Mouse (Mus musculus) midbrain, embryonic 12.5 days (tissue): ENCODE data around the gene Trpm1. TPM values are rescaled to one million over a fixed set of nuclear protein-coding genes. Genes with fewer than 3 reads are reported as not detected.
A peak's percentile ranks its signal among the peaks of the same experiment; 100 is the strongest.

Experiments
- ATAC-seq: fragments of 200-750 bp; cut with Nextera tagmentation; 2 replicates; pipeline ENCODE4 v1.8.0; 2017; ENCODE audit warnings: low read depth, moderate TSS enrichment, moderate library complexity; ENCODE audit not compliant: low FRiP score
- H3K27ac ChIP-seq: fragments of 300-500 bp; sonication (generic); replicated peaks from 2 replicates; pipeline ENCODE4 v1.5.1; 2016; ENCODE audit warnings: mild to moderate bottlenecking
- H3K27me3 ChIP-seq: fragments of 300-500 bp; sonication (generic); 2 replicates; pipeline ENCODE4 v1.6.1; 2016; ENCODE audit warnings: mild to moderate bottlenecking
- H3K36me3 ChIP-seq: fragments of 300-500 bp; sonication (generic); 2 replicates; pipeline ENCODE4 v1.6.1; 2016
- H3K4me1 ChIP-seq: fragments of 300-500 bp; sonication (generic); 2 replicates; pipeline ENCODE4 v1.6.1; 2016
- H3K4me2 ChIP-seq: fragments of 300-500 bp; sonication (generic); replicated peaks from 2 replicates; pipeline ENCODE4 v1.6.1; 2016; ENCODE audit warnings: mild to moderate bottlenecking, moderate library complexity
- H3K4me3 ChIP-seq: fragments of 300-500 bp; sonication (generic); 2 replicates; pipeline ENCODE4 v1.5.1; 2016; ENCODE audit warnings: mild to moderate bottlenecking
- H3K9ac ChIP-seq: fragments of 300-500 bp; sonication (generic); replicated peaks from 2 replicates; pipeline ENCODE4 v1.6.1; 2016; ENCODE audit warnings: mild to moderate bottlenecking, moderate library complexity
- H3K9me3 ChIP-seq: fragments of 300-500 bp; sonication (generic); 2 replicates; pipeline ENCODE4 v1.6.1; 2016; ENCODE audit warnings: mild to moderate bottlenecking
- WGBS: fragments of 180-500 bp; shearing (Covaris S2); methylation state at CpG from one replicate; pipeline ENCODE4 v1.1.7; 2016; 5-methylcytosine and 5-hydroxymethylcytosine counted together
- polyA plus RNA-seq: library from polyadenylated mRNA; unstranded; fragments of >200 nt; fragmentation: Nextera tagmentation; extraction: Ambion mirVana; gene quantifications from 2 replicates; pipeline ENCODE4 v1.2.1, GENCODE M21; 2016

Trpm1 gene
- polyA plus RNA-seq, 1 experiment from 2014 or later, result 0.52 TPM

DNA sequence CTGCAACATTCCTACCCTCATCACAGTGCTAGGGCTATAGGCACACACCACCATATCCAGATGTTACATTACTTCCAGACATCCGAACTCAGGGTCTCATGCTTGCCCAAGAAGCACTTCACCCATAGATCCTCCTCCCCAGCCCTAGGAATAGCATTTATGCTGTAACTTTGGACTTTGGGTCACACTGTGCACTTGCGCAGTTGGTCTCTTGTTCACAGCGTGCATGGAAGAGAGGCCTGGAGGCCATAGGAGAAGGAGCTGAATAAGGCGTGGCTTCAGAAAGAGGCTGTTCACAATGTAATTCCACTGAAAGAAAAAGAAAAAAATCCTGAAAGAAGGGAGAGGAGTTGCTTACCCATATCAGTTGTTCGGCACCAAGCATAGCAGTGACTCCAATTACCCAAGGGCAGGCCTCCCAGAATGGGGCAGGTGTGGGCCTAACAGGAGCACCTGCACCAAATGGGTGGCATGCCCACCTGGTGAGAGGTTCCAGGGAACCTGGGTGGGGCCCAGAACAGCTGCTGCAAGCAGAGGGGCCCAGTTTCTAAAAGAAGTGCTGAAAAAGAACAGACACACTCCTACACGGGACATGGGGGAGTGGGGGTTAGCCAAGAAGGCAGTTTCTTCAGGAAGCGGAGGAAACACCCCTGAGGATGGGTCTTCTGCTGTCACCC, 84.9 kb downstream of the Trpm1 start:
- Histone ChIP-seq H3K27ac (no peak overlapping the region), H3K36me3 (no peaks in the 10 kb centered on the region), H3K4me1 (no peaks in the 10 kb centered on the region), H3K9me3 (no peaks in the 10 kb centered on the region), H3K4me2 (no peak overlapping the region), H3K4me3 (no peak overlapping the region), H3K9ac (no peak overlapping the region), H3K27me3 (no peaks in the 10 kb centered on the region)
- no peak for ATAC-seq
- WGBS, result 88% methylated on average over 7 of the region's 7 CpGs

DNA sequence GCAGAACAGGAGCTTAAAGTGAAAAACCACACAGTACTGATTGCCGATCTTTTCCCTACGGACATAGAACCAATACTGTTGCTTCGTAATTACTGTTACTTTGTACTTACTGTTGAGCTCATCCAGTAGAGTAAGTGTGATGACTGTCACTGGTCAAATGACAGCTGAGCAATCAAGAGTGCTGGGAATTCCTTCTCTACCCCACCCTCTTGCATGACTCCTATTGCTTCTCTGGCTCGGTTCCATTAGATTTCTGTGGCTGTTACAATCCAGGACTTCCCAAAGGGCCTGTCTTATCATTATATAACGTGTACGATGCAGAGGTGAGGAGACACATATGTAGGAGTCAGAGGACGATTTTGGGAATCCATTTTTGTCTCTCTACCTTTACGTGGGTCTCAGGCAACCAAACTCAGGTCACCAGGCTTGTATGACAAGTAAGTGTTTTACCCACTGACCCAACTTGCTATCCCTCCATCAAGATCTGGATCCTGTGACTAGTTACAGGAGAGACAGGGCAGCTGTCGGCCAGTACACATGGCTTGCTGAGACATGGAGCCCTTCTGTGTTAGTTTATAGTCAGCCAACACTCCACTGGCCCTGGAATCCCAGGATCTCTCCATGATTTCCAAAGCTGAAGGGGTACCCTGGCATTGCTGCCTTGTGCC, 85.6 kb downstream of the Trpm1 start:
- Histone ChIP-seq H3K36me3 (no peaks in the 10 kb centered on the region), H3K4me3 (no peak overlapping the region), H3K9me3 (no peaks in the 10 kb centered on the region), H3K4me1 (no peaks in the 10 kb centered on the region), H3K27me3 (no peaks in the 10 kb centered on the region), H3K27ac (no peak overlapping the region), H3K9ac (no peak overlapping the region), H3K4me2 (no peak overlapping the region)
- no peak for ATAC-seq
- WGBS, result 89% methylated on average over 9 of the region's 9 CpGs

DNA sequence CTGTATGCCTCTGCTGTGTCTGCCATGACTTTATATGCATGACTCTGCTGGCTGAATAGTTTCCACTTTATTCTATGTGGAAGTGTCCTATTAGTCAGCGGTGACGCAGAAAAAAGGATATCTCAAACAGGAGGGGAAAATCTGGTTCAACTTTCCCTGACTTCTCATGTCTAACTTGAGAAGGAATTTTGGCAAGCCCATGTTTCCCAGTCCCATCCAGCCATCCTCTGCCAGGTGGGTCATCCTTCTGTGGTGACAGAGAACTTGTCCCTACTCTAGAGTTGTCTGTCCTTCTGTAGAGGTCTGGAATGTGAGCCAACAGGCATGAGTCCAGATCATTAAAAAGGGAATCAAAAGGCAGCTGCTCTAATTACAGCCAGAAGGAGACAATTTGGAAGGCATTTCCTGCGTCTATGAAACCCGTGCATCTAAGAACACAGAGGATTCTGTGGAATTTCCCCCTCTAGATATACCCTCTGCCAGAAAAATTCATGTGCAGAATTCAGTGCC, 86.2 kb downstream of the Trpm1 start:
- H3K9ac ChIP-seq, result no peak overlapping the region
- H3K27me3 ChIP-seq, result no peaks in the 10 kb centered on the region
- H3K4me1 ChIP-seq, result no peaks in the 10 kb centered on the region
- no peaks in the 10 kb centered on the region for H3K9me3 ChIP-seq
- 90% methylated on average over 4 of the region's 4 CpGs for WGBS
- no peak overlapping the region for H3K4me2 ChIP-seq
- no peak overlapping the region for H3K4me3 ChIP-seq
- H3K27ac ChIP-seq, result no peak overlapping the region
- no peak for ATAC-seq
- no peaks in the 10 kb centered on the region for H3K36me3 ChIP-seq

DNA sequence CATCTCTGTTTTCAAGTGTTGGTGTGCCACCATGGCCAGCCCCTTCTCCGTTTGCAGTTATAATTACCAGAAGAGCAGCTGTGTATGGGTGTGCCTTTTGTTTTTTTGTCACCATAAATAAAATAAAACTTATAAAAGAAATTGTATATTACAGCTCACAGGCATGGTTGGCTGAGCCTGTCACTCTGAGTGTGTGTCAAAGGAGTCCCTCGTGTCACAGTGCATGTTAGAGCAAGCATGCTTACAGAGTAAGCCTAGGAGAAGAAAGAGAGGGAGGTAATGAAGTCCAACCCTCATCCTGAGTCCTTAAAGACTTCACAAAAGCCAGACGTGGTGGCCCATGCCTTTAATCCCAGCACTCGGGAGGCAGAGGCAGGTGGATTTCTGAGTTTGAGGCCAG, 88.8 kb downstream of the Trpm1 start:
- ATAC-seq, result no peak
- no peak overlapping the region for H3K4me3 ChIP-seq
- WGBS, result 78% methylated on average over 4 of the region's 4 CpGs

DNA sequence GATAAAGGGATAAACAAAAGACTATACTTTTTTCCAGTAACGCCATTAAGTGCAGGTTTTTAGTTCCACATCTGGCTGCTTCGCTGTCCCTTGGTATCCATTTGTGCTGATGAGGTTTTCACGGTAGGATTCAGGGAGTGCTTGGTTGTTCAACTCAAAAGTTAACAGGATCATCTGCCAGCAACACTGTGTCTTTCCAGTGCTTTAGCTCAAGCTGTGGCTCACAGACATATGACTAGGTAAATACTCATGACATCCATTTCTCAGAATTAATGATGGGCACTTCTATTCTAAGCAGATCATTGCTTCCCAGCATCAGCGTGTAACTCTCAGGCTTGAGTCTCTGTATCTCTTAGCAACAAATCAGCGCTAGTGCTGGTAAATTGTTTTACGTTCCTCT, 90.7 kb downstream of the Trpm1 start:
- H3K9me3 ChIP-seq, result no peaks in the 10 kb centered on the region
- no peak overlapping the region for H3K27ac ChIP-seq
- WGBS, result 96% methylated on average over 6 of the region's 6 CpGs
- H3K27me3 ChIP-seq, result no peaks in the 10 kb centered on the region
- no peaks in the 10 kb centered on the region for H3K36me3 ChIP-seq
- ATAC-seq, result no peak
- no peaks in the 10 kb centered on the region for H3K4me1 ChIP-seq
- no peak overlapping the region for H3K4me2 ChIP-seq
- H3K9ac ChIP-seq, result no peak overlapping the region
- no peak overlapping the region for H3K4me3 ChIP-seq

More for the DNA sequence above, 88.8 kb downstream of the Trpm1 start:
- H3K4me2 ChIP-seq, result no peak overlapping the region
- H3K36me3 ChIP-seq, result no peaks in the 10 kb centered on the region
- no peak overlapping the region for H3K9ac ChIP-seq
- no peaks in the 10 kb centered on the region for H3K9me3 ChIP-seq
- no peaks in the 10 kb centered on the region for H3K27me3 ChIP-seq
- no peak overlapping the region for H3K27ac ChIP-seq
- no peaks in the 10 kb centered on the region for H3K4me1 ChIP-seq

DNA sequence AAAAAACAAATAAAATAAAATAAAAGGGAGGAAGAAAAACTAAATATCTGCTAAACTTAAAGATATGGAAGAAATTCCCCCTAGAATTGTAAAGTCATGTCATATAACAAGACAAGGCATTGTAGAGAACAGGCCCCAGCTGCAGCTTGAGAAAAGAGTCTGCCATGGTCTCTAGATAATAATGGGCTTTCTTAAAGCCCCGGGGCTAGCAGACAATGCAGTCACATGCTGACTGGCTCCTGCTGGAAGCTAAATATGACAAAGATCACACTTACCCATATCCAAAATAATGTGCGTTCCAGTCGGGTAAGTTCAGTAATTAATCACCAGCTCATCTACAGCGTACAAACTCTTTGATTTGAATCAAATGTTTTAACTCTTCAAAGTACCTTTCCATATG, 93.1 kb downstream of the Trpm1 start:
- no peaks in the 10 kb centered on the region for H3K4me1 ChIP-seq
- H3K4me2 ChIP-seq, result no peak overlapping the region
- peak; percentile 75; the same call in 1 of the 2 replicates for ATAC-seq
- H3K27me3 ChIP-seq, result no peaks in the 10 kb centered on the region
- no peak overlapping the region for H3K9ac ChIP-seq
- H3K4me3 ChIP-seq, result no peak overlapping the region
- no peaks in the 10 kb centered on the region for H3K36me3 ChIP-seq
- H3K9me3 ChIP-seq, result no peaks in the 10 kb centered on the region
- 54% methylated on average over 4 of the region's 4 CpGs for WGBS
- H3K27ac ChIP-seq, result no peak overlapping the region

DNA sequence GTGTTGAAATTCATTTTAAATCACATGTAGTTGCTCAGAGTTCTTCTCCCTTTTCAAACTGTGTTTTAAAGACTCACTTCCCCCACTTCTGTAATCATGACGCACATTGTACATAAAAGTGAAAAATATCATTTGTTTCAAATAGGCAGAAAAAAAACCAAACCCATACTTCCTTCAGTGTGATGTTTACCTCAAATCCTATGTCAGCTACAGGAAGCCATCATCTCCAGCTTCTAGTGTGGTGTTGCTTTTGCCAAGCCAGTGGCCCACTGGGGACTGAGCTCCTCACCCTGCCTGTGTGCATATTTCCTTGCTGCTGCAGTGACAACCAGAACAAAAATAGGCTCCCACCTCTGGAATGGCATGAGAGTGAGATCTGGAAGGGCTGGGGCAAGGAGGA, 94.7 kb downstream of the Trpm1 start:
- 100% methylated on average over 1 of the region's 1 CpGs for WGBS
- H3K4me2 ChIP-seq, result no peak overlapping the region
- H3K27ac ChIP-seq, result no peak overlapping the region
- ATAC-seq, result no peak
- H3K9me3 ChIP-seq, result no peaks in the 10 kb centered on the region
- no peak overlapping the region for H3K9ac ChIP-seq
- no peaks in the 10 kb centered on the region for H3K27me3 ChIP-seq
- no peaks in the 10 kb centered on the region for H3K36me3 ChIP-seq
- no peak overlapping the region for H3K4me3 ChIP-seq
- no peaks in the 10 kb centered on the region for H3K4me1 ChIP-seq

DNA sequence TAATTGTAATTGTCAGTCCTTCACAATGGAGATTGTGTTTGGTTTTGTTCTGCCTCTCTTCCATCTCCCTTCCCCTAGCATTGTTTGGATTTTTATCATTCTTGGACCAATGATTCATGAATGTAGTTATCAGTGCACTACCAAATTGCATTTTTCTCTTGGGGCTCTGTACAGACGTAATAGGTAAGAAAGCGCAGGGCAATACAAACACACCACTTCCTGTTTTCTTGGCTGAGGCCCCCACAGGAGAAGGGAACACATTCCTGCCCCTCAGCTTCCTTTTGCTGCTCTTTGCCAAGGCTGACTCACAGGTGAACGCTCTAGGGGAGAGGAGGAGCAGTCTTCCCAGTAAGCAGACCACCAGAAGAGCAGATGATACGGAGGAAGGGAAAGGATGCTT, 96.1 kb downstream of the Trpm1 start:
- whole genome bisulfite sequencing, result 76% methylated on average over 4 of the region's 4 CpGs
- H3K4me2 ChIP-seq, result no peak overlapping the region
- no peak overlapping the region for H3K4me3 ChIP-seq
- H3K27ac ChIP-seq, result no peak overlapping the region
- H3K36me3 ChIP-seq, result no peaks in the 10 kb centered on the region
- H3K9ac ChIP-seq, result no peak overlapping the region
- no peaks in the 10 kb centered on the region for H3K4me1 ChIP-seq
- H3K27me3 ChIP-seq, result no peaks in the 10 kb centered on the region
- H3K9me3 ChIP-seq, result no peaks in the 10 kb centered on the region
- no peak for ATAC-seq

DNA sequence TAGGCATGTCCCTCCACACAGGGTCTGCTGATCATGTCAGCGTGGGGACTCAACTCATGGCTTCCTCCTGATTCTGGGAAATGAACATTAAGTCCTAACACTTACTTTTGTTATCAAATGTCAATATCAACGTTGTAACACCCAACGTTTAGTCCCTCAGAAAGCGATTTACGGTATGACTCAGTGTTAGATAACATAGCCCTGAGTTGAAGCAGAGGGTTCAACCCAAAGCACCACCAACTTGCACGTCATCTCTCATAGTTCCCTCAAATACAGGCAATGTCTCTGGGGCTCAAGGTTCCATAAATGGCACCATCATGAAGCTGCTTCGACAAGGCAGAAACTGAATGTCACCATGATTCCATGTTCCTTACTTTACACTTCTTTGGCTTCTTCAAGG, 96.8 kb downstream of the Trpm1 start:
- H3K9ac ChIP-seq, result no peak overlapping the region
- ATAC-seq, result no peak

DNA sequence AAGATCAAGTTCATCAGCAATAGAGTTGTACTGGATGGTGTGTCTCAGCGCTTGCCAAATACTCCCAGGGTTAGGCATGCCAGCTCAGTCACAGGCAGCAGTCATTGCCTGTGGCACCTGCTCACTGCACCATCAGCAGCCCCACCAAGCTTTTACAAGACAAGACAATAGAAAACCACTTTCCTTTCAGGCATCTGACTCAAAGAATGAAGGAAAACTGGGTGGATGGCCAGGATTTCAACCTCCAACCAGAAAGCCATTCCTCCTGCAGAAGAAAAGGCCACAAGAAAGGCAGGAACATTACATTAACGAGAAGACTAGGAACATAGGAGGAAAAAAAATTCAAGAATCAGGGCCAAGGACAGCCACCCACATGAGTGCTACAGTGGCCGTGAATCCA, 100.1 kb downstream of the Trpm1 start:
- H3K4me3 ChIP-seq, result no peak overlapping the region
- ATAC-seq, result no peak
- WGBS, result 85% methylated on average over 3 of the region's 3 CpGs

More for the DNA sequence above, 96.8 kb downstream of the Trpm1 start:
- H3K36me3 ChIP-seq, result no peaks in the 10 kb centered on the region
- no peaks in the 10 kb centered on the region for H3K4me1 ChIP-seq
- no peaks in the 10 kb centered on the region for H3K27me3 ChIP-seq
- 88% methylated on average over 7 of the region's 7 CpGs for WGBS
- H3K27ac ChIP-seq, result no peak overlapping the region
- H3K4me3 ChIP-seq, result no peak overlapping the region
- H3K4me2 ChIP-seq, result no peak overlapping the region
- H3K9me3 ChIP-seq, result no peaks in the 10 kb centered on the region

DNA sequence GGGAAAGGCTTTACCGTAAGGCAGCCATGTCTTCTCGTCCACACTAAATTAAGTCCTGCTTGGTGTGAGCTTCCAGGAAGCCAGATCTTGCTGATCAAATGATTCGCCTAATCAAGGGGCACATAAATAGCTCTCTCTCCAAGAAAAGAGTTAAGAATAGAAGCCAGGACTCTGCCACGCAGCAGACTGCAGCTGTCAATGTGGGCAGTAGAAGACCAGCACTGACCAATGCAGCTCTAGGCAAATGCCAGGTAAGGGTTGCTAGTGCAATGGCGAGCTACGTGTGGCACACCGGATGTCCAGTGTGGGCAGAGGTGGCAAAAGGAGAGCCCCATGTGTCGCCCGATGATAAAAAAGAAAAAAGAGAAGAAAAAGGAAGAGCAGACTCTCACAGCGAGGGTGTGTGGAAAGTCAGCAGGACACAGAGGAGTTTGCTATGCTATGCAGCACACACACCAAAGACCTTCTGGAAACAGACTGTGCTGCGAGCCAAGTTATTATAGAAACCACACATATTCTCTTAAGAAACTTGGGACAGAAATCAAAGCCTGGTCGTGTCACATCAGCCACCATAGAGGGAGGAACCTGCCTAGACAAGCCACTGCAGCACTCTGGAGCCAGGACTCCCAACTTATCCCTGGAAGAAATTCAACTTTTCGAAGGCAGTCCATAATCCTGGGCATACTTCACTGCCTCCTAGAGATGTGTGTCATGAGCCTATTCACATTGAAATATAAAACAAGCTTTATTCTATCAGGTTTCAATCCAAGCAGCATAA, 112.1 kb downstream of the Trpm1 start:
- Histone ChIP-seq H3K27ac (no peak overlapping the region), H3K4me2 (no peak overlapping the region), H3K4me1 (no peaks in the 10 kb centered on the region), H3K36me3 (no peaks in the 10 kb centered on the region), H3K4me3 (no peak overlapping the region), H3K9ac (no peak overlapping the region), H3K27me3 (peaks cover 18% of the 10 kb centered on the region), H3K9me3 (peaks cover 17% of the 10 kb centered on the region; the same call in 1 of the 2 replicates)
- 87% methylated on average over 13 of the region's 13 CpGs for WGBS
- no peak for ATAC-seq

More for the DNA sequence above, 100.1 kb downstream of the Trpm1 start:
- Histone ChIP-seq H3K36me3 (no peaks in the 10 kb centered on the region), H3K9ac (no peak overlapping the region), H3K4me1 (no peaks in the 10 kb centered on the region), H3K27ac (no peak overlapping the region), H3K9me3 (no peaks in the 10 kb centered on the region), H3K4me2 (no peak overlapping the region), H3K27me3 (no peaks in the 10 kb centered on the region)

DNA sequence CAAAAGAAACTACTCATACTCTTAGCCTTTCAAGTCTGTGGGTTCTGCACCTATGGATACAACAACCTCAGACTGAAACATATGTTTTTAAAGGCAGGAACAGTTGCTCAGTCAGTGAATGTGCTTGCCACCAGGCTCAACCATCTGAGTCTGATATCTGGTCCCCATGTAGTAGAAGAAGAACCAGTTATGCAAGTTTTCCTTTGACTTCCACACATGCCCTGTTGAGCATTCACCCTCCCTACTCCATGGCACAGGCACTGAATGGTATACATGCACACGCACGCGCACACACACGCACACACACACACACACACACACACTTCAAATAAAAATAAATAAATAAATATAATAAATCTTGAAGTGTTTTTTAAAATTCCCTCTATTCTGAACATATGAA, 113.0 kb downstream of the Trpm1 start:
- Histone ChIP-seq H3K27me3 (peaks cover 18% of the 10 kb centered on the region), H3K9ac (no peak overlapping the region), H3K9me3 (peaks cover 17% of the 10 kb centered on the region; the same call in 1 of the 2 replicates), H3K4me3 (no peak overlapping the region), H3K4me1 (no peaks in the 10 kb centered on the region), H3K36me3 (no peaks in the 10 kb centered on the region), H3K4me2 (no peak overlapping the region), H3K27ac (no peak overlapping the region)
- no peak for ATAC-seq
- WGBS, result 93% methylated on average over 4 of the region's 4 CpGs
